Mouse (Mus musculus) mature B cell (primary cell): ENCODE measurements around the gene Scn3a.

Experiments used
- in situ Hi-C: fragments of 300-500 bp; cut with MboI; formaldehyde crosslinking; loops from 2 replicates; pipeline ENCODE4 v1.14.3; 2019

Gene Scn3a

GRCm38 (mm10) chr2:65566793-65567787 lies at the start of gene Scn3a:
Gene Scn3a (minus strand): TSS chr2:65567627.
- in situ Hi-C loops = loop anchor here (10.0 to 25.0 kb wide), 2 partner anchors 152 to 430 kb away; no protein-coding TSS in a partner anchor

GRCm38 (mm10) chr2:65611887-65612286 lies 44.5 kb upstream of the Scn3a start:
- in situ Hi-C loops = no loop called here

- in situ Hi-C loops = no loop called here
Measured at GRCm38 (mm10) chr2:65607813-65608212, 40.4 kb upstream of the Scn3a start.

- in situ Hi-C loops = no loop called here
Measured at GRCm38 (mm10) chr2:65587679-65588078, 20.3 kb upstream of the Scn3a start.

GRCm38 (mm10) chr2:65567925-65568324 lies 498 bp upstream of the Scn3a start:
- in situ Hi-C loops = loop anchor here (10.0 to 25.0 kb wide), 2 partner anchors 153 to 431 kb away; no protein-coding TSS in a partner anchor

- in situ Hi-C loops = loop anchor here (10.0 to 25.0 kb wide), 2 partner anchors 149 to 427 kb away; no protein-coding TSS in a partner anchor
Measured at GRCm38 (mm10) chr2:65563898-65564297, 3.5 kb downstream of the Scn3a start.

DNA sequence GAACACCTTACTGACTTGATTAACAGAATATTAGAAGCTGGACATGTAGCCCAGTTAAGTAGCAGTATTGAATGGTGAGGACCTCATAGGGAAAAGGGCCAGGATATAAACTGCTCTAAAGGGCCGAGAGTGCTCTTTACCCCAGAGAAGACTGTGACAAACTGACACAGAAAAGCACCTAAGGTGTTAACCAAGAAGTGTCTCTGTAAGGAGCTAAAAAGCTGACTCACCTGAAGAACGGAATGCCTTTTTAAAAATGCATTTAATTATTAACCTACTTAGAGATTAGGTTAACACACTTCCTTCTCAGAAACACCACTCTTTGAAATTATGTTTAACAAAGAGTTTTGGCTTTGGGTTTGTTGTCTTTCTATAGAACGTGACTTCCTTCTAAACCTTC lies 9.7 kb downstream of the Scn3a start:
- in situ Hi-C loops = loop anchor here (25.0 kb wide), 1 partner anchor 420 kb away; no protein-coding TSS in a partner anchor

DNA sequence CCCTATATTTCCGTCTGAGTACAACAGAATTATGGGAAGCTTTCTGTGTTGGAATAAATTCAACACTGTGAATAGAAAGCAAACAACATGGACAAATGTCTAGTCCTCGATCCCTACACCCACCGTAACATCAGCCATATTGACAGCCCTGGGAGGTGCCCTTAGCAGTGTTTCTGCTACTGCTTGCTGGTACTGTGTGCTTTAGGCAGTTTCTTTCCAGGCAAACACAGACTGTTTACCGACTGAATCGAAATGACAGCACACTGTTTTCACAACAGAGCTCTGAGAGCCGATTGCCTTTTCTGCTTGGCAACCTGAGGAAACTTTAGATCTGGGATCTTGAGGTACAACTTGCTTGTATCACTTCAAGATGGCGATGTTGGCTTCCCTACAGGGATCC lies 12.8 kb downstream of the Scn3a start:
- in situ Hi-C loops = loop anchor here (25.0 kb wide), 1 partner anchor 417 kb away; no protein-coding TSS in a partner anchor

GRCm38 (mm10) chr2:65553473-65553872 lies 14.0 kb downstream of the Scn3a start:
- in situ Hi-C loops = loop anchor here (25.0 kb wide), 1 partner anchor 416 kb away; no protein-coding TSS in a partner anchor

DNA sequence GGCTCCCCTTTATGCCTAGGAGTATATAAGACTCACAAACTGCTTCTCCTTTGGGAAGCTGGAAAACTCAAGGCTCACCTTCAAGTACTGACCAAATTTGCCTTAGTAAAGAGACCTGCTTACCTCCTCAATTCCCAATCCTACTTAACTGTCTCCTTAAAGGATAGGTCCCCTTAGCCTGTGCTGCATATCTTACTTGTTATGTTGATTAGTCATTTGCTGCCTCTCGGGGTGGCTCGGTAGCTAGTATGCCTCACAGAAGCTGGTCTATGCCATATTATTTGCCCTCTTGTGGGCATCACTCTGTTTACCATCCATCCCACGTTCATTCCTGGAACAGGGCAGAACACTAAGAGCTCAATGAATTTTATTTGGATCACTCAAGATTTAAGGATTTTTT lies 14.7 kb downstream of the Scn3a start:
- in situ Hi-C loops = loop anchor here (25.0 kb wide), 1 partner anchor 415 kb away; no protein-coding TSS in a partner anchor

DNA sequence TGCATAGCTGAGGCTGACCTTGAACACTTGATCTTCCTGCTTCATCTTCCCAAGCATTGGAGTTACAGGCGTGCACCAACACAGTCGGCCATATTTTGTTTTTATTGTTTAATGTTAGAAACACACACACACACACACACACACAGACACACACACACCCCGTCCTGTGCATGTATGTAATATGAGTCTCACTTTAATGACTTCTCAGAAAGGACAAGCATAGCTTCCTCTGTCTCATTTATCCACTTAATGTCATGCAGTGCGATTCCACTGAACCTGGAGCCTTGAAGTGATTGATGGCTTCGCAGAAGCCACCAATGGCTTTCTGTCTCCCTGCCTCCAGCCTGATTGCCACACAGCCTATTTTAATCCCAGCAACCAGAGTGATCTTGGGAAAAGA lies 15.2 kb downstream of the Scn3a start:
- in situ Hi-C loops = loop anchor here (25.0 kb wide), 1 partner anchor 415 kb away; no protein-coding TSS in a partner anchor

- in situ Hi-C loops = loop anchor here (25.0 kb wide), 1 partner anchor 414 kb away; no protein-coding TSS in a partner anchor
Measured at GRCm38 (mm10) chr2:65551736-65552135, 15.7 kb downstream of the Scn3a start.

DNA sequence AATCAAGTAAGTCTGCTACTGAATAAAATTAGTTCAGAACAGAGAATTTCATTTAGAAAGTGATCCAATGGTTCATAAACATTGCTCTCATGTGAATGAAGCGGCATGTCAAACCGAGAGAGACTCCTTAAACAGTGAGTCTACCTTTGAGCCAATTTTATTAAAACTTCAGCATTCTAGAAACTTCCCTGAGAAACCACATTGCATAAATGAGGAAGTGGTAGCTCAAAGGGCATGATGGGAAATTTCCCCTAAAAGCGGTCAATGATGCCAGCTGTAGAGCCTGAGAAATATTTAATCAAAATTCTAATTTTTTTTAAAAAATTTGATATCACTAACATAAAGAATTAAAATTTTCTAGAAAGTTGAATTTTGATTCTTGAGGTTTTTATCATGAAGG lies 16.9 kb downstream of the Scn3a start:
- in situ Hi-C loops = loop anchor here (25.0 kb wide), 1 partner anchor 413 kb away; no protein-coding TSS in a partner anchor

DNA sequence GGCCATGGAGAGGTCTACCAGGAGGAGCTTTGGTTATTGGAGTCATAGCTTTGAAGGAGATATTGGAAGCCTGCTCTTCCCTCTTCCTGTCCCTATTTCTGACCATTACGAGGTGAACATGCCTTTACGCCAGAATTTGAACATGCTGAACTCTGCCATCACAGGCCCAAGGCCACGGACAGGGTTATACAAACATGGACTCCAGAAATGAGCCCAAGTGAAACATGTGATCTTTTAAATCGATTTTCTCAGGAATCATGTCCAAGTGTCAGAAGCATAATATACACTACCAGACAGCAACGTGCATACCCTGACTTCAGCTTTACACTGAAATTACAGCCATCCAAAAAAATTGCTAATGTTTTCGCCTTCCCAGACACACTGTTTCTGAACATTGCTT lies 18.8 kb downstream of the Scn3a start:
- in situ Hi-C loops = no loop called here

GRCm38 (mm10) chr2:65547341-65547740 lies 20.1 kb downstream of the Scn3a start:
- in situ Hi-C loops = no loop called here

DNA sequence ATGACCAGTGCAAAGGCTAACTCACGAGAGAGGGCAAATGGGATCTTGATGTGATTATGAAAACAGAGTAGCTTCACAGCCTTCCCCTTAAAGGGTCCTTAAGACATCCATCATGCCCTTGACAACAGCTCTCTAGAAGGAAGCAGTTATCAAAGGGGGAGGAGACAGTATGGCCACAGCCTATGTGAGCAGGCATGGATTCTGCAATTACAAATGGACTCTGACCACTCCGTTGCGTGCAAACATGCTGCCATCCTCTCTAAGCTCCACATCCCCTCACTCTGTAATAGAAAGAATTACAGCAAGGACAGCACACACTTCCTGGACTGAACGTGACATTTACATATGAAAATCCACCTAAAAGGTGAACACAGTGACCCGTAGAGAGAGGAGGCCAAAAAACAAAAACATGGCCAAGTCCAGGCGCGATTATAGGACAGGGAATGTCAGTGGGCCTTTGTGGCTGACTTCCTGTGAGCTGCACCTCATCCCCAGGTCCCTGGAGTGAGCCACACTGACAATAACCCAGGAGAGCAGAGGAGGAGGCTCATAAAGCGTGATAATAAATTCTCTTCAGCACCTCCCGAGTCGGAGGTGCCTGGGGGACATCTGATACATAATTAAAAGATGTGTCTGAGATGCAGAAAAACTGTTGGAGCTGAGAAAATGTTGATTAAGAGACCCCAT lies 24.4 kb downstream of the Scn3a start:
- in situ Hi-C loops = no loop called here

GRCm38 (mm10) chr2:65541781-65542180 lies 25.6 kb downstream of the Scn3a start:
- in situ Hi-C loops = no loop called here

GRCm38 (mm10) chr2:65538436-65538835 lies 29.0 kb downstream of the Scn3a start:
- in situ Hi-C loops = no loop called here

GRCm38 (mm10) chr2:65532127-65532854 lies 35.1 kb downstream of the Scn3a start:
- in situ Hi-C loops = no loop called here

DNA sequence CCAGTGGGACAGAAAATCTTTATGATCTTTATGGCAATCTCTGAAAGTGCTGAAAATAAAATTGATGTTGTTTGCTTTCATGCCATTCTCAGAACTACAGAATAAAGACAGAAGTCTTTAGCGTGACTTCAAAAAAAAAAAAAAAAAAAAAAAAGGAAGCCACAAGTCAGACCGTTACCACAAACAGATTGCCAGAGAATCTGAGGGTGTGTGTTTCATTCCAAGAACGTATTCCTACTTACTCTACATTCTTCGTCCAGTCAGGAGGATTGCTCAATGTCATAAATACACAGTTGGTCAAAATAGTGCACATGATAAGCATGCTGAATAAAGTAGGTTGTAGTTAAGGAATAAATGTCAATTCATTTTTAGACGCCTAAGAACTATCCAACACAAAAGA lies 38.3 kb downstream of the Scn3a start:
- in situ Hi-C loops = no loop called here

- in situ Hi-C loops = no loop called here
Measured at GRCm38 (mm10) chr2:65516703-65517102, 50.7 kb downstream of the Scn3a start.
